ENCODE assay signal across 21 mouse cellular contexts in genomic region chr15:89585631-89586030, GRCm38 (mm10). TPM values are rescaled to one million over a fixed set of nuclear protein-coding genes. Genes with fewer than 3 reads are reported as not detected.
"Had no signal": no experiment of that assay in that cellular context is flagged by ENCODE, and none has a peak within 500 bp of the region (broad histone marks: within the 10 kb centered on the region; RNA-seq: fewer than 3 reads in every experiment).

No protein-coding gene starts in this region.

- H3K4me2 ChIP-seq: lung, embryonic 14.5 days; neural tube, embryonic 13.5 days; neural tube, embryonic 15.5 days had no signal

- H3K9me3 ChIP-seq: midbrain, embryonic 10.5 days; neural tube, embryonic 13.5 days; neural tube, embryonic 15.5 days had no signal

- DNase-seq: lung, adult 18-20 months; lung, postnatal 4 days; midbrain, embryonic 14.5 days; retina, postnatal 1 day; right cerebral cortex, adult 18-20 months; right cerebral cortex, postnatal 25 days; right cerebral cortex, postnatal 4 days; spleen, adult 18-20 months; thymus, adult 2 months; thymus, postnatal 25 days; thymus, postnatal 4 days had no signal

- H3K27ac ChIP-seq: liver, embryonic 14.5 days; midbrain, embryonic 10.5 days; neural tube, embryonic 13.5 days; neural tube, embryonic 15.5 days had no signal

- ATAC-seq: midbrain, embryonic 16.5 days had no signal

- H3K27me3 ChIP-seq: neural tube, embryonic 13.5 days; neural tube, embryonic 15.5 days had no signal

- H3K9ac ChIP-seq: liver, embryonic 14.5 days; lung, embryonic 14.5 days; neural tube, embryonic 13.5 days; neural tube, embryonic 15.5 days had no signal

- H3K4me3 ChIP-seq: midbrain, embryonic 10.5 days; myocyte; neural tube, embryonic 13.5 days; neural tube, embryonic 15.5 days had no signal

RNA-seq across cellular contexts. Expression of gene Acr, which starts 17.5 kb away (rescaled TPM):
- total RNA-seq: megakaryocyte, adult 5-6 weeks had no signal
- polyA plus RNA-seq: liver, embryonic 16.5 days; myocyte; stomach, embryonic 16.5 days had no signal
